Comparison of ENCODE assay signal across 8 mouse cellular contexts in genomic region chr10:58383282-58383681, GRCm38 (mm10).
DNase-seq lines count a peak whose midpoint lies in the region; ATAC-seq and TF ChIP-seq lines count a peak whose summit lies in the region.

No protein-coding gene starts in this region.

- peaks cover 25% of the 10 kb centered on the region for H3K4me1 ChIP-seq in forebrain, embryonic 13.5 days
- H3K4me1 ChIP-seq in hindbrain, embryonic 16.5 days (ENCODE audit: control insufficient read depth, insufficient read depth, low read depth, low read length): peaks cover 21% of the 10 kb centered on the region
- H3K4me1 ChIP-seq in midbrain, embryonic 10.5 days: peaks cover 15% of the 10 kb centered on the region
- peaks cover 16% of the 10 kb centered on the region; the same call in 1 of the 2 replicates for H3K4me1 ChIP-seq in stomach, embryonic 14.5 days (ENCODE audit: control insufficient read depth, insufficient read depth, low read length)

- in situ Hi-C loops in Patski (cut with MboI; ENCODE audit: low pct_unique_long_range_greater_than_20kb): no loop called here

- no peak overlapping the region for H3K4me3 ChIP-seq in forebrain, embryonic 13.5 days
- no peak overlapping the region for H3K4me3 ChIP-seq in hindbrain, embryonic 16.5 days (ENCODE audit: low read length)
- H3K4me3 ChIP-seq in midbrain, embryonic 10.5 days: no peak overlapping the region
- no peak overlapping the region for H3K4me3 ChIP-seq in stomach, embryonic 14.5 days (ENCODE audit: low read depth, low read length)

- peak; percentile 73 for ATAC-seq in Patski
- ATAC-seq in forebrain, embryonic 13.5 days: peak; percentile 81
- peak; percentile 81 for ATAC-seq in hindbrain, embryonic 16.5 days
- peak; percentile 71; the same call in 1 of the 2 replicates for ATAC-seq in stomach, embryonic 14.5 days (ENCODE audit: insufficient number of reproducible peaks, insufficient read depth, low FRiP score, low read depth)

- no peak for TF ChIP-seq CTCF in Patski (IDR thresholded peaks at IDR 0.05)

- CTCF ChIA-PET in Patski (lab: Charles Lee): interaction anchor here (1.3 to 2.6 kb wide), 6 partner anchors 10 to 29 kb away, joined by 3 to 12 read pairs (median 6); no protein-coding TSS in a partner anchor

- H3K27ac ChIP-seq in forebrain, embryonic 13.5 days: peak overlapping the region; percentile 87
- peak overlapping the region; percentile 9; the same call in 1 of the 2 replicates for H3K27ac ChIP-seq in hindbrain, embryonic 16.5 days (ENCODE audit: low read depth, low read length)
- peak overlapping the region; percentile 64 for H3K27ac ChIP-seq in midbrain, embryonic 10.5 days (replicated peaks)
- H3K27ac ChIP-seq in stomach, embryonic 14.5 days (ENCODE audit: low read length): peak overlapping the region; percentile 89

- 15% methylated on average over 3 of the region's 3 CpGs for WGBS in forebrain, embryonic 13.5 days
- 19% methylated on average over 3 of the region's 3 CpGs for WGBS in hindbrain, embryonic 16.5 days
- 79% methylated on average over 3 of the region's 3 CpGs for WGBS in midbrain, embryonic 10.5 days
- 16% methylated on average over 3 of the region's 3 CpGs for WGBS in stomach, embryonic 14.5 days

- H3K4me2 ChIP-seq in forebrain, embryonic 13.5 days: peak overlapping the region; percentile 33
- H3K4me2 ChIP-seq in hindbrain, embryonic 16.5 days (ENCODE audit: low read length): no peak overlapping the region
- no peak overlapping the region for H3K4me2 ChIP-seq in stomach, embryonic 14.5 days (replicated peaks; ENCODE audit: low read depth, low read length)

- H3K9ac ChIP-seq in forebrain, embryonic 13.5 days: no peak overlapping the region
- H3K9ac ChIP-seq in hindbrain, embryonic 16.5 days (ENCODE audit: low read depth, low read length): no peak overlapping the region
- no peak overlapping the region for H3K9ac ChIP-seq in stomach, embryonic 14.5 days (replicated peaks; ENCODE audit: low read depth, low read length)

- H3K9me3 ChIP-seq in forebrain, embryonic 13.5 days (replicated peaks): no peaks in the 10 kb centered on the region
- H3K9me3 ChIP-seq in hindbrain, embryonic 16.5 days (ENCODE audit: control insufficient read depth, low read length): no peaks in the 10 kb centered on the region
- no peaks in the 10 kb centered on the region for H3K9me3 ChIP-seq in midbrain, embryonic 10.5 days (replicated peaks)
- no peaks in the 10 kb centered on the region for H3K9me3 ChIP-seq in stomach, embryonic 14.5 days (ENCODE audit: control insufficient read depth, low read depth, low read length)

- H3K27me3 ChIP-seq in Patski: no peaks in the 10 kb centered on the region
- H3K27me3 ChIP-seq in forebrain, embryonic 13.5 days: no peaks in the 10 kb centered on the region
- no peaks in the 10 kb centered on the region for H3K27me3 ChIP-seq in hindbrain, embryonic 16.5 days (replicated peaks; ENCODE audit: control insufficient read depth, insufficient read depth, low read length)
- H3K27me3 ChIP-seq in midbrain, embryonic 10.5 days (ENCODE audit: low read depth, poor library complexity, severe bottlenecking): no peaks in the 10 kb centered on the region
- H3K27me3 ChIP-seq in stomach, embryonic 14.5 days (ENCODE audit: control insufficient read depth, insufficient read depth, low read length): no peaks in the 10 kb centered on the region

- no peaks in the 10 kb centered on the region for H3K36me3 ChIP-seq in forebrain, embryonic 13.5 days (ENCODE audit: poor library complexity, severe bottlenecking)
- H3K36me3 ChIP-seq in hindbrain, embryonic 16.5 days (ENCODE audit: control insufficient read depth, insufficient read depth, low read length): no peaks in the 10 kb centered on the region
- H3K36me3 ChIP-seq in midbrain, embryonic 10.5 days: no peaks in the 10 kb centered on the region
- no peaks in the 10 kb centered on the region for H3K36me3 ChIP-seq in stomach, embryonic 14.5 days (ENCODE audit: control insufficient read depth, insufficient read depth, low read length)

- POLR2A ChIA-PET in Patski (lab: Charles Lee): no interaction called here

- peak; percentile 32 for DNase-seq in kidney, postnatal 10 days
- DNase-seq in kidney, adult 18-20 months: no peak
- DNase-seq in Patski (ENCODE audit: low read depth, low spot score): no peak
- no peak for DNase-seq in midbrain, embryonic 10.5 days (ENCODE audit: low spot score)
- no peak for DNase-seq in spleen, postnatal 14 days (ENCODE audit: low spot score in 2 of 2)

Comparison
In these comparisons a context has a peak if more than half of its experiments do, and no peak if none do; other contexts are left out.
1. H3K27ac ChIP-seq: peak in every context shown above with its lines; median percentile 89 in stomach, embryonic 14.5 days; 87 in forebrain, embryonic 13.5 days; 64 in midbrain, embryonic 10.5 days; 9 in hindbrain, embryonic 16.5 days.